Mouse (Mus musculus): ENCODE measurements at regions not wholly inside any gene's neighbourhood (a gene's known extent, or its start where the extent isn't known, plus 50 kb on each side); places are given as distances from the start of the nearest gene placed in this dataset.

- Histone ChIP-seq H3K9me3 (ENCODE audit: low read depth, low read length) (no peaks in the 10 kb centered on the region), H3K4me1 (ENCODE audit: insufficient read depth) (peaks cover 10% of the 10 kb centered on the region), H3K9ac (no peak overlapping the region), H3K27ac (ENCODE audit: low read depth) (no peak overlapping the region), H3K4me2 (no peak overlapping the region), H3K36me3 (ENCODE audit: insufficient read depth) (no peaks in the 10 kb centered on the region), H3K4me3 (ENCODE audit: low read depth, low read length) (no peak overlapping the region), H3K27me3 (ENCODE audit: insufficient read depth, low read length) (no peaks in the 10 kb centered on the region)
- 92% methylated on average over 3 of the region's 3 CpGs for WGBS
- DNase-seq (no peak), ATAC-seq (ENCODE audit: insufficient read depth) (no peak)
- TF ChIP-seq CTCF (IDR thresholded peaks at IDR 0.05; ENCODE audit: low read depth): no peak
Measured at GRCm38 (mm10) chr16:49971141-49971555, 170.8 kb downstream of the Cd47 start.

GRCm38 (mm10) chr16:49977276-49977675, 176.9 kb downstream of the Cd47 start:
- Histone ChIP-seq H3K4me2 (no peak overlapping the region), H3K4me3 (ENCODE audit: low read depth, low read length) (no peak overlapping the region), H3K36me3 (ENCODE audit: insufficient read depth) (no peaks in the 10 kb centered on the region), H3K9me3 (ENCODE audit: low read depth, low read length) (no peaks in the 10 kb centered on the region), H3K27me3 (ENCODE audit: insufficient read depth, low read length) (no peaks in the 10 kb centered on the region), H3K4me1 (ENCODE audit: insufficient read depth) (no peaks in the 10 kb centered on the region), H3K27ac (ENCODE audit: low read depth) (no peak overlapping the region), H3K9ac (no peak overlapping the region)
- DNase-seq (no peak), ATAC-seq (ENCODE audit: insufficient read depth) (no peak)
- TF ChIP-seq CTCF (IDR thresholded peaks at IDR 0.05; ENCODE audit: low read depth): no peak
- WGBS: 68% methylated on average over 2 of the region's 2 CpGs

GRCm38 (mm10) chr16:49979426-49979940, 179.2 kb downstream of the Cd47 start:
- Histone ChIP-seq H3K9me3 (ENCODE audit: low read depth, low read length) (no peaks in the 10 kb centered on the region), H3K4me3 (ENCODE audit: low read depth, low read length) (no peak overlapping the region), H3K4me2 (no peak overlapping the region), H3K4me1 (ENCODE audit: insufficient read depth) (no peaks in the 10 kb centered on the region), H3K9ac (no peak overlapping the region), H3K36me3 (ENCODE audit: insufficient read depth) (no peaks in the 10 kb centered on the region), H3K27ac (ENCODE audit: low read depth) (no peak overlapping the region), H3K27me3 (ENCODE audit: insufficient read depth, low read length) (no peaks in the 10 kb centered on the region)
- no peak for ATAC-seq (ENCODE audit: insufficient read depth)
- TF ChIP-seq CTCF (IDR thresholded peaks at IDR 0.05; ENCODE audit: low read depth): no peak
- DNase-seq: no peak
- WGBS: 93% methylated on average over 4 of the region's 4 CpGs

GRCm38 (mm10) chr16:49980178-49980646, 179.9 kb downstream of the Cd47 start:
- 0 out of 2 replicates have a peak, but pooled peaks have one; percentile 8 for ATAC-seq (ENCODE audit: insufficient read depth)
- Histone ChIP-seq H3K36me3 (ENCODE audit: insufficient read depth) (no peaks in the 10 kb centered on the region), H3K27me3 (ENCODE audit: insufficient read depth, low read length) (no peaks in the 10 kb centered on the region), H3K4me3 (ENCODE audit: low read depth, low read length) (no peak overlapping the region), H3K9ac (no peak overlapping the region), H3K27ac (ENCODE audit: low read depth) (no peak overlapping the region), H3K4me1 (ENCODE audit: insufficient read depth) (no peaks in the 10 kb centered on the region), H3K4me2 (no peak overlapping the region), H3K9me3 (ENCODE audit: low read depth, low read length) (no peaks in the 10 kb centered on the region)
- no peak for TF ChIP-seq CTCF (IDR thresholded peaks at IDR 0.05; ENCODE audit: low read depth)
- DNase-seq: no peak
- WGBS: 71% methylated on average over 10 of the region's 10 CpGs

GRCm38 (mm10) chr16:49982180-49982579, 181.8 kb downstream of the Cd47 start:
- Histone ChIP-seq H3K27ac (ENCODE audit: low read depth) (no peak overlapping the region), H3K4me1 (ENCODE audit: insufficient read depth) (no peaks in the 10 kb centered on the region), H3K9ac (no peak overlapping the region), H3K36me3 (ENCODE audit: insufficient read depth) (no peaks in the 10 kb centered on the region), H3K4me3 (ENCODE audit: low read depth, low read length) (no peak overlapping the region), H3K27me3 (ENCODE audit: insufficient read depth, low read length) (no peaks in the 10 kb centered on the region), H3K9me3 (ENCODE audit: low read depth, low read length) (no peaks in the 10 kb centered on the region), H3K4me2 (no peak overlapping the region)
- ATAC-seq (ENCODE audit: insufficient read depth): no peak
- WGBS: 79% methylated on average over 4 of the region's 4 CpGs
- TF ChIP-seq CTCF (IDR thresholded peaks at IDR 0.05; ENCODE audit: low read depth): no peak
- no peak for DNase-seq

- Histone ChIP-seq H3K36me3 (ENCODE audit: insufficient read depth) (no peaks in the 10 kb centered on the region), H3K9ac (no peak overlapping the region), H3K27me3 (ENCODE audit: insufficient read depth, low read length) (no peaks in the 10 kb centered on the region), H3K27ac (ENCODE audit: low read depth) (no peak overlapping the region), H3K4me2 (no peak overlapping the region), H3K4me3 (ENCODE audit: low read depth, low read length) (no peak overlapping the region), H3K4me1 (ENCODE audit: insufficient read depth) (no peaks in the 10 kb centered on the region), H3K9me3 (ENCODE audit: low read depth, low read length) (no peaks in the 10 kb centered on the region)
- no peak for DNase-seq
- TF ChIP-seq CTCF (IDR thresholded peaks at IDR 0.05; ENCODE audit: low read depth): no peak
- no peak for ATAC-seq (ENCODE audit: insufficient read depth)
- 66% methylated on average over 14 of the region's 14 CpGs for WGBS
Measured at GRCm38 (mm10) chr16:49985082-49986076, 185.0 kb downstream of the Cd47 start.

GRCm38 (mm10) chr16:49986954-49987353, 186.6 kb downstream of the Cd47 start:
- no peak for ATAC-seq (ENCODE audit: insufficient read depth)
- H3K36me3 ChIP-seq (ENCODE audit: insufficient read depth): no peaks in the 10 kb centered on the region
- H3K4me1 ChIP-seq (ENCODE audit: insufficient read depth): no peaks in the 10 kb centered on the region
- no peak overlapping the region for H3K27ac ChIP-seq (ENCODE audit: low read depth)
- H3K4me2 ChIP-seq: no peak overlapping the region
- no peak overlapping the region for H3K9ac ChIP-seq
- TF ChIP-seq CTCF (IDR thresholded peaks at IDR 0.05; ENCODE audit: low read depth): no peak
- WGBS: 69% methylated on average over 6 of the region's 6 CpGs
- H3K27me3 ChIP-seq (ENCODE audit: insufficient read depth, low read length): no peaks in the 10 kb centered on the region
- DNase-seq: no peak
- H3K4me3 ChIP-seq (ENCODE audit: low read depth, low read length): no peak overlapping the region
- H3K9me3 ChIP-seq (ENCODE audit: low read depth, low read length): no peaks in the 10 kb centered on the region
